Mouse (Mus musculus): Measurements from ENCODE around the gene Pitpna. TPM values are rescaled to one million over a fixed set of nuclear protein-coding genes. Genes with fewer than 3 reads are reported as not detected.

The Pitpna gene
- polyA plus RNA-seq, 1 experiment from 2014 or later = 112 TPM

DNA sequence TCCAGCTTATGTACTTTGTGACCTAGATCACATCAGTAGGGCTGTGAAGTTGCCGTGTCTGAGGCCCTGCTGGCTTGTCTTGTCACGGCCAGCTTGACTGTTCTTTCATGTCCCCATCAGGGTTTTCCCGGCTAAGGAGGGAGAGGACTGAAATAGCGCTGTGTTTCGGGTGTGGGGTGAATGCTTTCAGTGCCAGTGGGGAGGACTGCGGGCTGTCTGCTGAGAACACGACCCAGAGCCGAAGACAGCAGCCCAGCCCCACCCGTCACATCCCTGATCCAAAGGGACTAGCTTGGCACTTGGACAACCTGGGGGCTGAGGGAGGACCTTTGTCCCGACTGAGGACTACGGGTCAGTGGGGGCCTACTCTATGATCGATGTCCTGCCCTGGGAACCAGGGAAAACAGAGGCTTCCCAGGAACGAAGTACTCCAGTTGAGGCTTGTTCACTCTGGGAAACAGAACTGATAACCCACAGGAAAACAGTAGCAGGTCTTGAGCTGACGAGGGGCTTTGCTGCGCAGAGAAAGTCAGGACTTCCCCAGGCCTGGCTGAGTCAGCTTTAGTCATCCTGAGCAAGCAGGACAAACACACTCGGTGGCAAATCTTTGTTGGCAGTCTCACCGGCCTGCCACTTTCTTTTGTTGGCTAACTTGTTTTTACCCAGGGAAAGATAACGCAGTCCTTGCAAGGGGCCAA is 23.9 kb upstream of the Pitpna start:
- no peak for DNase-seq (ENCODE audit: low spot score)

DNA sequence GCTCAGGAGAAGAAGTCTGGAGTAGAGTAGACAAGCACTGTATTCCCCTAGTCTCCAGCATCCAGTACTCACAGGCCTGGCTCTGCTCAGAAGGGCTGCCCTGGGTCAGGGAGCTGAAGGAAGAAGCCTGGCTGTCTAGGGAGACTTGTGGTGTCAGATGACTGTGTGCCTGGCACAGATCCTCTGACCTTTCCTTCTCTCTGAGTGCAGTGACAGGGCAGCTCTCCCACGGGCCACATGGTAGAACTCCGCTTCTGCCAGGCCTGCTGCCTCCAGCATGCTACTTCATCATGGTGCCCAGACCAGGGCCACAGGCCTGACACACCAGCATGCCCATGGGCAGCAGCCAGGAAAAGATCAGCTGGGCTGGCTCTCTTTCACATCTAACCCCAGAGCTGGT is 22.0 kb upstream of the Pitpna start:
- no peak for DNase-seq (ENCODE audit: low spot score)

DNA sequence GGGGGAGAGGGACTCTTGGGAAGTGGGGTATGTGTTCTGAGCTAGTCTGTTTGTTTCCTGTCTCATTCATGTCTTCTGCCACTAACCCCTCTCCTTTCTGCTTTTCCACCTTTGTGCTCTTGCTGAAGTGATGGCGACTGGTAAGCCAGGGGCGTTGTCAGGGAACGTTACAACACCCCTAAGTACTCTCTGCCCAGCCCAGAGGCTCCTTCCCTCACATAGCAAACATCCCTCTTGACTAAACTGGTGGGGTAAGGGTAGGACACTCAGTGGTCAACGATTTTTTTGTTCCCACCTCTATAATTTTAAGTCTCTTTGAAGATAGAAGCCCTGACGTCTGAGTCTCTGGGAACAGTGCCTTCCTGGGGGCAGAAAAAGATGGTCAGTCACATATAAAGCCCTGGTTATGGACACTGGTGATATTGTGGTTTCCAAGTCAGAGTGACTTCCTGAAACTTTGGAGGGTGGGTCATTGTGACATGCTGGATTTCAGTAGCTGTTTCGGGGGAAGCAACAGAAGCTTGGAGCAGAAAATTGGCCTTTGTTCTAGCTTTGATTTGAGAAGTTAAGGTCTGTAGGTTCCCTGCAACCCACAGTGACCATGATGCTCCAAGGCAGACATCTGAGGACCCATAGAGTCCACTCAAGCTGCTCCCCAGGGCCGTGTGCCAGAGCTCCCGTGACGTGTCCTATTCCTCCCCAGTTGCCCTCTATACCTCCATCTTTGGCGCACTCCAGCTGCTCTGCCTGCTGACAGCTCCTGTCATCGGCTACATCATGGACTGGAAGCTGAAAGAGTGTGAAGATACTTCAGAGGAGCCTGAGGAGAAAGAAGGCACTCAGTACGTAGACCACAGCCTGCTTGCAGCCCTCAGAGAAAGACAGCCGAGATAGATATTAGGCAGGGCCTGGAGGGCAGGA is 21.4 kb upstream of the Pitpna start:
- DNase-seq (ENCODE audit: low spot score) = no peak

DNA sequence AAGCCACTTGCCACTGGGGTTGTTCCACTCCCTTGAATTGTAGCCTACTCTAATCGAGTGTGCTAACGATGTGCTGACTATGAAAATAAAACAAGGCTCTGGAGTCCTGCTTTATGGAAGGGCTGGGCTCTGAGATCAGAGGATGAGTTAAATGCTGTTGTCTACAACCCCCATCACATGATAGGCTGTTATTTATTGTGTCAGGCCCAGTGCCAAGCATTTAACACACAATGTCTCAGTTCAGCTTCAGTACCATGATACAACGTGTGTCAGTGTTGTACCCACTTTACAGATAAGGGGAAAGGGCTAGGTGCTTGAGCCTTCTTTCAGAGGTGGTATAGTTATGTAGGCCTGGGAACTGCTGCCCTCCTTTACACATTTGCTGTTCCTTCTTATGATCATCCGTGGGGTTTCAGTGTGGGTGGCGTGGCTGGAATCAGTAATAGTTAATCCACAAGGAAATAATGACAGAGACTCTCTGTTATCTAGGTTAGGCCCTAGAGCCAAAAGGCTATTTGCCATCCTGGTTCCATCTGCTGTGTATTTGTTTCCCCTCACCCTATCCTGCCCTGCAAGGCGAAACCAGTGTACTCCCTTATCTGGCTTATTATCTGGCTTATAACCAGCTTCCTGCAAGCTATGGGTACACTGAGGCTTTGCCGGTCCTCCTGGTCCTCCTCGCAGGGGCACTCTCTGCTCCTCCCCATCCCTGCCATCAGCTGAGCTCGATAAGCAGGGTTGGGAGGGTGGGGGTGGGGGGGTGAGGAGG is 20.4 kb upstream of the Pitpna start:
- DNase-seq (ENCODE audit: low spot score) = no peak

DNA sequence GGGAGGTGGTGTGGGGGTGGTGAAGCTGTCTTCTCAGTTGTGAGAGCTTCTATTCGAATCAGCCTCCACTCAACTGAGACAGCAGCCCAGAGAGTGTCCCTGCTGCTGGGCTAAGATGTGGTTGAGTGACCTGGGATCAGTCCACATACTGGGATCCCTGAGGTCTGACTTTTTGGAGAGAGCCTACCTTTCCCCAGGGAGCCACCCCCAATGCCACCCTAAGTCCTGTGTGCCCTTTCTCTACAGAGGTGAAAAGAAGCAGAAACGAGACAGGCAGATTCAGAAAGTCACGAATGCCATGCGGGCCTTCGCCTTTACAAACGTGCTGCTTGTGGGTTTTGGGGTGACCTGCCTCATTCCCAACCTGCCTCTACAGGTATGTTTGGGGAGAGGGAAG is 19.8 kb upstream of the Pitpna start:
- DNase-seq (ENCODE audit: low spot score) = no peak

DNA sequence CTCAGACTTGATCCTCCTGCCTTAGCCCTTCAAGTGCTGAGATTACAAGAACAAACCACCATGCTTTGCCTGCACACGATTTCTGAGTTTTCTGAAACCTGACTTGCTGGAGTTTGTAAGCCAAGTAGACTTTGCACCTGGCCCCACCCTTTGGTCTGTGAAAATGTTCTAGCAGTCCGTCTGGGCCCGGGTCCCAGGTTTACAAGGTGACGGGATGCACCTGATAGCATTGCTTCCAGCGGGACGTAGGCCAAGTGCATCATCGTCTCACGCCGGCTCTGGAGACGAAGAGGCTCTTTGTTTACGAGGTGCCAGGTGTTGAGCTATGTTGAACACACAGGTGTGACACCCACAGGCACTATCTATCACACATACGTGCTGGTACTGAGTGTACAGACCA is 18.9 kb upstream of the Pitpna start:
- no peak for DNase-seq (ENCODE audit: low spot score)

DNA sequence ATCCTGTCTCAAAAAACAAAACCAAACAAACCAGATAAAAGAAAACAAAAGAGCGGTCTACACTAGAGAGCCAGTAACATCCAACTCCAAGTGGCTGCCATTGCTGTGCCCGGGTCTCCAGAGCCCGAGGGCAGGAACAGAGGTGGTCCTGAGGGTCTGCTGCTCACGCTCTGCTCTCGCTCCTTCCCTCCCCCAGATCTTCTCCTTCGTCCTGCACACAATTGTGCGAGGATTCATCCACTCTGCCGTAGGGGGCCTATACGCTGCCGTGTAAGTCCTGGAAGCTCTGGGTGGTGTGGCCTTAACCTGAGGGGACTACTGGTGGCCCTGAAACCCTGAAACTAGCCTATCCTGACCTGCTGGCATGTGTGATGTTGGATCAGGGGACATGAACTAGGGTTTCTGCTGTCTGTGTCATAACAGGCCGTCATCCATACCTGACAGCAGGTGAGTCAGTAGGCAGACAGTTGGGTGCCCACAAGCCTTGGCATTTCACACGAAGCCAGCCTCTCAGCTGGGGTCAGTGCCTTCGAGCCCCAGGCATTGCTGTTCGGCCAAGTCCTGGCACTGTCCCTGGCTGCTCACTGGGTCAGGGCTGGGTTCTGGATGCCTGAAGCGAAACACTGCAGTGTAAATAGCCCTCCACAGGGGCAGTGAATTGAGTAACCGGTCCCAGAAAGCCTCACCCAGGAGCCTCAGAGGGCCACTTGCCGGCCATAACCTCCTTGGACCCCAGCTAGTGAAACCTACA is 17.3 kb upstream of the Pitpna start:
- DNase-seq (ENCODE audit: low spot score) = no peak

DNA sequence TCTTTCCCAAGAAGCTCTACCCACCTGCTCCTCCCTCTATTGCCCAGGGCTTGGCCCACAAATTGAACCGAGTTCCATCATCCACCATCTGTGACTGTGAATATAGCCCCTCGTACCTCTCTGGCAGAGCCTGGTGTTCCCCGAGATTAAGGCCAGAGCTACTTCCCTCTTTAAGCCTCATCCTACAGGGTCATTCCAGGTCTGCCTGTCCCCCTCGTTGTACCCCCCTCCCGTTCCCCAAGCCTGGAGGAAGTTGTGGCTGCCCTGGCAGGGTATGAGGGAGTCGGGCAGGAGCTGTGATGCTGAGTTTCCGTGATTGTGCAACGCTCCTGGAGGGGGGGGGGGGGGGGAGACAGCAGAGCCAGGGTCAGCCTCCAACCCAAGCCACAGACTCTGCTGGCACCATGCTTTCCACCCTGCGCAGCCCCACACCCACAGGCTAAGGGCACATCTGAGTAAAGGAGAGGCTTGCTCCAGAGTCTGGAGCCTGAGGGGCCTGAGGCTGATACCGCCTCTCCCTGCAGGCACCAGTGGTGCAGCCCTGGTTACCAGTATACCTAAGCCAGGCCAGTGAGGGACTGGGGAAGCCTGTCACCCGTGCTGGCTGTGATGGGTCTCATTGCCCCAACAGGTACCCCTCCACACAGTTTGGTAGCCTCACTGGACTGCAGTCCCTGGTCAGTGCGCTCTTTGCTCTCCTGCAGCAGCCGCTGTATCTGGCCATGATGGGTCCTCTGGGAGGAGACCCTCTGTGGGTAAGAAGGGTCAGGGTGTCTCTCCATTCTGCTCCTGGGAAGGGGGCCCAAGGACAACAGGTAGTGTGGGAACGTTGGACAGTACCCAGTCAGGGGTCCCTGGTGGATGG is 16.5 kb upstream of the Pitpna start:
- peak; percentile 27 for DNase-seq (ENCODE audit: low spot score)

DNA sequence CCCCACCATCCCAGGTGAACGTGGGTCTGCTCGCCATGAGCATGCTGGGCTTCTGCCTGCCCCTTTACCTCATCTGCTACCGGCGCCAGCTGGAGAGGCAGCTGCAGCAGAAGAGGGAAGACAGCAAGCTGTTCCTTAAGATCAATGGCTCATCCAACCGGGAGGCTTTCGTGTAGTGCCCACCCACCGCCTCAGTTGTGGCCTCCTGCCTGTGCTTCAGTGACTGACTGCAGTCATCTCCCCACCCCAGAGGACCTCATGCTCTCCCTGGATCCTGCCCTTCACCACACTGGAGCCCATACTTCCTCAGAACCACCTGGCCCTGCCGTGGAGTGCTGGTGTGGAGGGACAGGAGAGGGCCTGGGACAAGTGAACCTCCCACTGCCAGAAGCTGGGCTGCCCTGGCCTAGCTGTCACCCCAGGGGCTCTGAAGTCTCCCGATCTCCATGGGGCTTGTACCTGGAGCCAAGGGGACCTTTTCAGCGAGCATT is 15.6 kb upstream of the Pitpna start:
- peak; percentile 59 for DNase-seq (ENCODE audit: low spot score)

DNA sequence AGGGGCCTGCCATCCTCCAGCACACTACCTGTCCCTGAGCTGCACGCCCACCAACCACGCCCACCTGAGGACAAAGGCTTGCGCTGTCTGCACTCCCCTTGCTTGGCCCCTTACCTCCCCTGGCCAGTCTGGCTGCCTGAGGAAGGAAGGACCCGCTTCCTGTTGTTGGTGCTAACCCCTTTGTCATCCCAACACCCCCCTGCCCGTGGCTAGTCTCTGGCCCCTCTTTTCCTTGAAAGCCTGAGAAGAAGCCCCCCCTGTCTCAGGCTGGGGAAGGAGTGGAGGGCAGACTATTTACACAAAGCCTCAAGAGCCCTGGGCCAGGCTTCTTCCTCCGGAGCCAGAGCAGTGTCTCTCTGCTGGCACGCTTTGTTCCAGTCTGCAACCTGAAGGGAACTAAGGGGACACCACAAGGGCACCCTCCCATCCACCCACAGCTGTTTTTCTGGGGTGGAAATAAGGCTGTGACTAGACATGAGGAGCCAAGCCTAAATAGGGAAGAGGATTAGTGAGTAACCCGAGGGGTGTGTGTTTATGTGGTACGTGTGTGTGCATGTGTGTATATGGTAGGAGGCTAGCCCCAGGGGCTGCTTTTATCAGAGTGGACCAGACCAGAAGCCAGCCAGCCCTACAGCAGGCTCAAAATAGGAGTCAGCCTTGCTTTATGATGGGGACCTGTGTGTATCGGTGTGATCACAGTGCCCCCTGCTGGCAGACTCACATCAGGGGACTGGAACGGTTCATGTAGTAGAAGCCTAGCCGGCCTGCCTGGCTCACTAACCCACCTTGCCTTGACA is 14.8 kb upstream of the Pitpna start:
- DNase-seq (ENCODE audit: low spot score) = peak; percentile 92

DNA sequence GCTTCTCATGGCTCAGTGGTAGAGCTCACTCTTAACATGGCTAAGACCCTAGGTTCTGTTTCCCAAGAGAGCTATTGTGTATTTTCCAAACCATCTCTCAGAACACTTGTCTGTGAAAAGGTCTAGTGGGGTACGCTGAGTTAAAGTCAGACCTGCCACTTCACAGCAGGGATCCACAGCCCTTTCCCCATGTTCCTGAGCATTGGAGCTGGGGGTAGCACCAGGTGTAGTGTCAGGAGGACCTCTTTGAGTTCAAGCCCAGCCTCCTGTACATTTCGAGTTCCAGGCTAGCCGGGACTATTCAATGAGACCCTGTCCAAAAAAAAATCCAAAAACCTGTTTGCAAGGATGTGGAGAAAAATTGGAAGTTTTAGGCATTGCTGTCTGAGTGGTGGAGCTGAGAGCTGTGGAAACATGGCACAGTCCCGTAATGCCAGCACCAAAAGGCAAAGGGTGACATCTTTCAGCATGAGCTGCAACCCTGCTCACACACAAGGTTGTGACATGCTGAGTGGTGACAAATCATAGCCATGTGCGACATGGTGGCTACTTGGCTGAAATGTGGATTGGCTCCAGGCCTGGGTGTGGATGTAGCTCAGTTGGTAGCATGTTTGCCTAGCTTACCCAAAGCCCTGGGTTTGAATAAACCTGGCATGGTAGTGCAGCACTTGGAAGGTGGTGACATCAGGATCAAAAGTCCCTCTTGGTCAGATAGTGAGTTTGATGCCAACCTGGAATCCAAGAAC is 13.3 kb upstream of the Pitpna start:
- DNase-seq (ENCODE audit: low spot score) = no peak

DNA sequence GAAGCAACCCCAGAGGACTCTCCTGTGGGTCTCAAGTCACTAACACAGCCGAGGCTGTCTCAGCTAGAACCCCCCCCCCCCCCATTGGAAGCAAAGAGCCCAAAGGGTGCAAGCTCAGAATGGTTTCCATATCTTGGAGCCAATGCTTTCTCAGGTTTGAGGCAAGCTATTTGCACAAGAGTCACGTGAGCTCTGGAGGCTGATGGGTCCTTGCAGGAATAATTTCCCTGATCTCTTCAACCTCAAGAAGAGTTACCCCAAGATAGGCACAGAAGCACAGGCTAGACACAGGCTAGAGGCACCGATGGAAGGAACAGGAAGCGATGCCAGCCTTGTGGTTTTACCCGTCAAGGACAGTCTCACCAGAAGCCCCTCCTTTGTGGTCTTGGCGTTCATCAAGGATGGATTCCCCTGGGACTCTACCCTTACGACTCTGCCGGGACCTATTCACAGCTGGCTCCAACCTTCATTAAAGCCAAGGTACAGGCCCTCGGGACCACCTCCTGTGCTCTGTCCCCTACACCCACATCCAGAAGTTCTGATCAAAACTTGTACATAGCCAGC is 12.3 kb upstream of the Pitpna start:
- peak; percentile 41 for DNase-seq (ENCODE audit: low spot score)

DNA sequence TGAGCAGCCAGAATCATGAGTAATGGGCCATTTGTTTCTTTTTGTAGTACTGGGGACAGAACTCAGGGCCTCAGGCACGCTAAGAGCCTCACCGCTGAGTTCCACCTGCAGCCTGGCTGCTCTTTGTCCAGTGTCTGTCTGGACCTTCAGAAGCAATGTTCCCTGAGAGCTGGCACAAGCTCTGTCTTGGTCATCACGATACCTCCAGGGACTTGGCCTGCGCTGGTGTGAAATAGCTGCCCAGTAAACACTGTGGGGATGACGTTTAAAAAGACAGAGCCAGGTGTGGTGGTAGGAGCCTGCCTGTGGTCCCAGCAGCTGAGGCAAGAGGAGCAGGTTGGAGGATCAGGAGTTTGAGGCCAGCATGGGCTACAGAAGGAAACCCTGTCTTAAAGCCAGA is 9.3 kb upstream of the Pitpna start:
- DNase-seq (ENCODE audit: low spot score) = no peak

DNA sequence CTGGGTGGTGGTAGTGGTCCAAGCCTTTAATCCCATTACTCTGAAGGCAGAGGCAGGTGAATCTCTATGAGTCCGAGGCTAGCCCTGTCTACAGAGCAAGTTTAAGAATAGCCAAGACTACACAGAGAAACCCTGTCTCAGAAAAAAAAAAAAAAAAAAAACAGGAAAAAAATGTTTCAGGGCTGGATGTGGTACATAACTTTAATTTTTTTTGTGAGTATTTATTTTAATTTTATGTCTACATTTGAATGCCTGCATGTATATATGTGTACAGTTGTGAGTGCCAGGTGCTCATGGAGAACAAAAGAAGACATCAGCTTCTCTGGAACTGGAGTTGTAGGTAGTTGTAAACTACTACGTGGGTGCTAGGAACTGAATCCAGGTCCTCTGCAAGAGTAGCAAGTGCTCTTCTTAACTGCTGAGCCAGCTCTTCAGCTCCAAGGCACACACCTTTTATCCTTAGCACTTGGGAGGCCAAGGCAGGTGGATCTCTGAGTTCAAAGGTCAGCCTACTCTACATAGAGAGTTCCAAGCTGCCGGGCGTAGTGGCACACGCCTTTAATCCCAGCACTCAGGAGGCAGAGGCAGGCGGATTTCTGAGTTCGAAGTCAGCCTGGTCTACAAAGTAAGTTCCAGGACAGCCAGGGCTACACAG is 6.3 kb upstream of the Pitpna start:
- DNase-seq (ENCODE audit: low spot score) = no peak

DNA sequence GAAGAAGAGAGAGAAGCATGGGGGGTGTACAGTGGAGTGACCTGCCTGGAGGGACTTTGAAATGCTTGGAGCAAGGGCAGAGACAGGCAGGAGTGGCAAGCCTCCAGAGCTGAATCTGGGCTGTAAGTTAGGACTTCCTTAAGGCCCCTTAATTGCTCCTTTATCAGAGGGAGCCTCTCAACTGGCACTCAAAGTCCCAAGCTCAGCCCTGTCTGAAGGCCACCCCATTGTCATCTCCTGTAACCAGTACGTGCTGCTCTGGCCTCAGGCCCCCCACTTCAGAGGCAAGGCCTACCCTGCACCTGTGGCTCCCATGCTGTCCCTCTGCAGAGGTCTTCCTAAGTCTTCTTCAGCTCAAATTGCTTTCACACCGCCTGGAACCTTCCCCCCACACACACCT is 4.4 kb upstream of the Pitpna start:
- DNase-seq (ENCODE audit: low spot score) = no peak

DNA sequence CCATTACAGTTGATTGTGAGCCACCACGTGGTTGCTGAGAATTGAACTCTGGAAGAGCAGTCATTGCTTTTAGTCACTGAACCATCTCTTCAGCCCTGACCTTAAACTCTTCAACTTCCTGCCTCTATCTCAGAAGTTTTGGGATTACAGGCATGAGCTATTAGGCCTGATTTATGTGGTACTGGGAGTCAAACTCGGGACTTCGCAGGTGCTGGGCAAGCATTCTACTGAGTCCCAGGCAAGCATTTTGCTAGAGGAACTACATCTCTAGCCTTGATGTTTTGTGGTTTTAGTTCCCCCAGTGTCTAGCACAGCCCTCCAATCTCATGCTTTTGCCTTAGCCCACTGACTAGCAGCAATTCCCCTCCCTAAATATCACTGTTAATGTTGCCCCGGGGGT is 2.8 kb upstream of the Pitpna start:
- no peak for DNase-seq (ENCODE audit: low spot score)

DNA sequence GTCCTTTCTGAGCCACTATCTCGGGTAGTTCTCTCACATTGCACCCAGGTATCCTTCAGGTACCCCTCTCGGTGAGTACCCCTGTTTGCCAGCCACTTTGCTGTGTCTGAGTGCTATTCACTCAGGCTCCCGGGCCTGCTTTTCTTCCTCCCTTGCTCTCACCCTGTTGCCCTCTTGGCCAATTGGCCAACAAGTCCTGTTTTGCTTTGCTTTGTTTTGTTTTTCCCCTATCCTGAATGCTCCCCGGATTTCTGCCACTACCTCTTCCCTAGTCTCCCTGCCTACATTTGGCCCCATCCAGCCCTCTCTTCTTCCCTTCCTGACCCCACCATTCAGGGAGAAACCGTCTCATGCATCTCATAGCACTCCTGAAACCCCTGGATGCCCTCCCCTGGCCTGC is 1.9 kb upstream of the Pitpna start:
- DNase-seq (ENCODE audit: low spot score) = no peak

DNA sequence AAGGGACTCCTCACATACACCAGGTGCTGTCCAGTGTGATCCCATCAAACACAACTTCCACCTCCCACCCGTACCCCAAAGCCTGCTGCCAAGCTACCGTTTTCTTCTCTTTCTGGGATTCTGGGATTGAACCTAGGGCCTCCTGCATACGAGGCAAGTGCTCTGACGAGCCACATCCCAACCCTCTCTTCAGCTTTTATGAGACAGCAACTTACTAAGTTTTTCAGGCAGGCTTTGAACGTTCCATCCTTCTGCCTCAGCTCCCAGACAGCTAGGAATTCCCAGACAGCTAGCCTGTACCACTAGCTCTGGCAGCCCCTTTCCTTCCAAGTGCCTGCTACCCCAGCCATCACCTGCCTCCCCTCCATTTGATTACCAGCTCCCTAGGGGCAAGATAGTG is 934 bp upstream of the Pitpna start:
- no peak for DNase-seq (ENCODE audit: low spot score)
